Mouse (Mus musculus): ENCODE data around the gene 1810010D01Rik.

The 1810010D01Rik gene

DNA sequence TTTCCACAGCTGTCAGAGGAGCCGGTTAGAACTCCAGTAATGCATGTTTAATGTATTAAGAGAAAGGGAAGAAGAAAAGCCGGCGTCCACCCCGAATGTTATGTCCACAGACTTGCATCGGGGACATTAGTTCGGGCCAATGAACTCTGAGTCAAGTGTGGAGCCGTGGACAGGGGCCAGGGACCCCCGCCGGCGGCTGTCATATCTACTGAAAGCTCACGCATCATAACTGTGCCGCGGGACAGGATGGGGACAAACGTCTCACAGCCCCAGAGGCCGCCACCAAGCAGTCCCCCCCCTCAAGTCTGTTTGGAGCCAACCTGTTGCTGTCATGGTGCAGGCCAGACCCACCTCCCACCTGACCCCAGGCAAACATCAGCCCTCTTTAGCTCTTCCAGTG, 34.4 kb downstream of the 1810010D01Rik start:
- DNase-seq (ENCODE audit: low spot score in 2 of 2): no peak

- DNase-seq (ENCODE audit: low spot score in 2 of 2): no peak
Observed at GRCm38 (mm10) chr7:145173116-145173515, 34.8 kb downstream of the 1810010D01Rik start.

- DNase-seq (ENCODE audit: low spot score in 2 of 2): no peak
Observed at GRCm38 (mm10) chr7:145169703-145170102, 38.2 kb downstream of the 1810010D01Rik start.

DNA sequence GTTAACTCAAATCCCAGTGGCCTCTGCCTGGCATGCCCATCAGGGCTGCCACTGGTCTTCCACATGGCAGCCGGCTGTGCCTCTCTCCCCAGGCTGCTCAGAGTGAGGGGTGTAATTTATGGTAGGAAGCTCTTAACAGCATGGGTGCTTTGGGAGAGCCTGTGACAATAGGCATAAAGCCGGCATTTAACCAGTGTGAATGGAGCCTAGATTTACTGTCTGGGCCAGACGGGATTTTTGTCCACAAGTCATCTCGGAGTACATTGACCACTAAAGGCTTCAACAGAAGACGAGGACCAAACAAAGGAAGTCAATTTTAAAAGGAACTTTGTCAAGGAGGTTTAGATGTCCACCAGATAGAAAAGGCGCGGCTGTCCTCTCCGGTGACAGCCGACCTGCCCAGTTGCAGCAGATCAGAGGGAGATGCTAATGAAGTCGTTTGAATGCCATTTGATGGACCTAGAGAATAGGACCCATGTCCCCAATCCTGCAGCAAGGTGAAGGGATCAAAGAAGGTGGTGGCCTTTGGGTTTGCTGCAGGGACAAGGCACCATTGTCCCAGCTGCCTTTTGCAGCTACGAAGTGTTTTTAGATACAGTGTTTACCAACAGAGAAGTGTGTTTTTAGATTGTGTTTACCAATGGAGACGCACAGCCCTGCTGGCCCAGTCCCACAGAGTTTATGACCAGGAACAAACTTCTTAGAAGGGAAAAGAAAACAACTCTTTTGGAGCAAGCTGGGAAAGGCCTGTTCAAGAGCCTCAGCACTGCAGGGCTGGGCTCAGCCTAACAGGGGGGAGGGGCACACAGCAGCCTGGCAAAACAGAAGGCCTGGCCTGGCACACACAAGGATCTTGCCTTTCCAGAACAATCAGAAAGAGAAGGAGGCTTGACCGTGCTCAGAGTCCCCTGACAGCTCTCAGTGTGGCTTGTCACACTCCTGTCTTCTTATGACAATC, 48.4 kb downstream of the 1810010D01Rik start:
- no peak for DNase-seq (ENCODE audit: low spot score in 2 of 2)
